Mouse (Mus musculus): ENCODE measurements around the gene Cbfa2t3. TPM values are rescaled to one million over a fixed set of nuclear protein-coding genes. Genes with fewer than 3 reads are reported as not detected.

Cbfa2t3 gene
- total and polyA plus RNA-seq, 3 experiments = 10.5 to 102 TPM; not detected in 1

DNA sequence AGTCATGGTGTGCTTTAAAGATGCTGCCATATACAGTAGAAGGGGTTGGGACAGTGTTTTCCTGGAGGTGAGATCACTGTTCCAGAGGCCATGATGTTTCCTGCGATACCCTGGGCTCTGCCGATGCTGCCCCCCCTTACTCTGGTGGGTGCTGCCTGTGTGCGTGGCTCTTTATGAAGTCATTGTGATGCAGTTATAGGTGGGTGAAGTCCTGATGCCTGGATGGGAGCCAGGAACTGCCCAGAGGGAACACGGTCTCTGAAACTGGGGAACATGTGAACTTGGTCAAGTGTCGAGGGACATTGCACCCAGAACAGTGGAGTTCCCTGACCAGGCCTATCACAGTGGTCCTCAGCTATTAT, 14.2 kb upstream of the Cbfa2t3 start:
- peak overlapping the region; percentile 69 for H3K9ac ChIP-seq (ENCODE audit: control insufficient read depth, low read depth, low read length, poor library complexity, severe bottlenecking)
- no peaks in the 10 kb centered on the region; the same call in 1 of the 2 replicates for H3K79me2 ChIP-seq (ENCODE audit: control insufficient read depth, insufficient read depth, low read length, poor library complexity)
- TF ChIP-seq MYB (IDR thresholded peaks at IDR 0.05; ENCODE audit: low read depth, low read length) (no peak), MYC (IDR thresholded peaks at IDR 0.05; ENCODE audit: low read depth, low read length) (0 out of 2 replicates have a peak, but pooled peaks have one; percentile 32), POLR2A (IDR thresholded peaks at IDR 0.05; ENCODE audit: control insufficient read depth in 1 of 2, insufficient read depth in 1 of 2, low read depth in 1 of 2, low read length in 2 of 2, poor library complexity in 1 of 2) (0 out of 4 replicates have a peak, but pooled peaks of 1 of the 2 experiments have one; percentile 14)
- H3K36me3 ChIP-seq (ENCODE audit: control insufficient read depth in 1 of 2, insufficient read depth in 2 of 2, low read length in 2 of 2) = peaks cover 0 to 41% of the 10 kb centered on the region in 2 experiments; a peak in 2 of 4 replicates
- no peak overlapping the region; a peak in 2 of 4 replicates for H3K4me3 ChIP-seq (ENCODE audit: control insufficient read depth in 1 of 2, insufficient read depth in 1 of 2, low read depth in 2 of 2, low read length in 2 of 2)
- no peaks in the 10 kb centered on the region for H3K27me3 ChIP-seq (ENCODE audit: control insufficient read depth in 1 of 2, insufficient read depth in 2 of 2, low read length in 2 of 2)
- peaks cover 14 to 56% of the 10 kb centered on the region in 2 experiments for H3K4me1 ChIP-seq (ENCODE audit: control insufficient read depth in 1 of 2, insufficient read depth in 2 of 2, low read length in 2 of 2)
- no peak for DNase-seq (ENCODE audit: low read depth, low spot score)
- H3K27ac ChIP-seq (ENCODE audit: control insufficient read depth, low read depth, low read length) = peak overlapping the region; percentile 97
- no peaks in the 10 kb centered on the region for H3K9me3 ChIP-seq (replicated peaks; ENCODE audit: insufficient read depth, low read length)

DNA sequence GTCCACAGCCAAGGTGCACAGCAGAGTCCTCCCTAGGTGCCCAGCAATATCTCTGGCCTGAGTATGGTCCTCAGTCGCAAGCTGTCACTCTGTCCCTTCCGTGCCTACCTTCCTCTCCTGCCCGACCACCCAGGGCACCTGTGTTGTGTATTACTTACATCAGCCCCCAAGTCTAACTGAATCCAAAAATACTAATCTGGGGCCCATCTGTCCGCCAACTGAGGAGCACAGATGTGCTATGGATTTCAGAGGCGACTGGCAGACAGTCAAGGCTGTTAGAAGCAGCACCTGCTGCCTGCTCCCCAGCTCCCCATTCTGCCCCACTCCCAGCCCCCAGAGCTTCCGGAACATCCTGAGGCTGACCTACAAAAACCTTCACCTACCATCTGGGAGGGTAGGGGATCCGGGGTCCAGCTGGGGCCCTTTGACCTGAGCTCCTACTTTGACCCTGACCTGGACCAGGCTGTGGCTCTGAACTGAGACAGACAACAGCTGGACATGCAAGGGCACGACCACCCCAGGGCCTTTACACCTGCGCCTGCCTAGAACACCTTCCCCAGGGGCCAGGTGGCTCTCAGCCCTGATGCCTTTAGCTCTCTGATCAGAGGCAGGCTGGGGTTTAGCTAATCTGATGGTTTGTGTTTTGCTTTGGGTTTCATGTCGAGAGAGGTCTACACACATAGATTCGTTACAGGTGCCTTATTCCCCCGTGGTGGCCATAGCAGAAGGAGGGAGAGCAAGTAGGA, 13.7 kb upstream of the Cbfa2t3 start:
- peak; percentile 82 for DNase-seq (ENCODE audit: low read depth, low spot score)

DNA sequence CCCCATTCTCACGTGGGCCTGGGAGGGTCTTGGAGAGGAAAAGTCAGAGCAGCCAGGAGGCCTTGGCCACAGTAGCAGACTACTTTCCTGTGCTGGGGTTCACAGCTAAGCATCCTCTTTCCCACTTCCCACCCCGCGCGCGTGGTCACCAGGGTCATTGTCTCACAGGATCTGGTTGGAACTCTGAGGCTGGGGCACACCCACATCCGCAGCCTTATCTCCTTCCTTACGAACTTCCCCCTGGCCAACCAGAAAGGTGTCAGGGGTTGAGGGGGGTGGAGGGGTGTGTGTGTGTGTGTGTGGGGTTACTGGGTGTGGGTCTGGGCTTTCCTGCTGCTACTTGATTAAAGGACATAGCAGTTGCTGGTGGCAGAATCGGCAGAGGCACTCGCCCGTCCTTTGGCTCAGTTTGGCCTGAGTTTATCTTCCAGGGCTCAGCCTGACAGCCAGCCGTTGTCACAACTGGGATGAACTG, 13.0 kb upstream of the Cbfa2t3 start:
- H3K4me1 ChIP-seq (ENCODE audit: control insufficient read depth in 1 of 2, insufficient read depth in 2 of 2, low read length in 2 of 2) = peaks cover 14 to 49% of the 10 kb centered on the region in 2 experiments
- H3K79me2 ChIP-seq (ENCODE audit: control insufficient read depth, insufficient read depth, low read length, poor library complexity) = no peaks in the 10 kb centered on the region; the same call in 1 of the 2 replicates
- H3K27ac ChIP-seq (ENCODE audit: control insufficient read depth, low read depth, low read length) = peak overlapping the region; percentile 97
- peaks cover 0 to 35% of the 10 kb centered on the region in 2 experiments; a peak in 2 of 4 replicates for H3K36me3 ChIP-seq (ENCODE audit: control insufficient read depth in 1 of 2, insufficient read depth in 2 of 2, low read length in 2 of 2)
- peak overlapping the region; percentile 69 for H3K9ac ChIP-seq (ENCODE audit: control insufficient read depth, low read depth, low read length, poor library complexity, severe bottlenecking)
- peak overlapping the region; percentile 8 to 34 for H3K4me3 ChIP-seq (ENCODE audit: control insufficient read depth in 1 of 2, insufficient read depth in 1 of 2, low read depth in 2 of 2, low read length in 2 of 2)
- DNase-seq (ENCODE audit: low read depth, low spot score) = peak; percentile 97
- H3K9me3 ChIP-seq (replicated peaks; ENCODE audit: insufficient read depth, low read length) = no peaks in the 10 kb centered on the region
- H3K27me3 ChIP-seq (ENCODE audit: control insufficient read depth in 1 of 2, insufficient read depth in 2 of 2, low read length in 2 of 2) = no peaks in the 10 kb centered on the region
- TF ChIP-seq ETS1 (IDR thresholded peaks at IDR 0.05; ENCODE audit: low read depth, low read length) (peak; percentile 95), SIN3A (IDR thresholded peaks at IDR 0.05; ENCODE audit: low read length) (peak; percentile 92), SMC3 (IDR thresholded peaks at IDR 0.05; ENCODE audit: low read depth, low read length) (no peak), POLR2AphosphoS5 (IDR thresholded peaks at IDR 0.05; ENCODE audit: borderline replicate concordance, low read depth, low read length) (no peak), JUND (IDR thresholded peaks at IDR 0.05; ENCODE audit: low read depth, low read length) (no peak), ZNF384 (IDR thresholded peaks at IDR 0.05; ENCODE audit: low read depth, low read length) (no peak), TBP (IDR thresholded peaks at IDR 0.05; ENCODE audit: low read depth, low read length) (peak; percentile 85), MAX (IDR thresholded peaks at IDR 0.05; ENCODE audit: low read length) (peak; percentile 68; the same call in 1 of the 2 replicates), RCOR1 (IDR thresholded peaks at IDR 0.05; ENCODE audit: low read depth, low read length) (peak; percentile 87; the same call in 1 of the 2 replicates), CHD2 (IDR thresholded peaks at IDR 0.05; ENCODE audit: low read length) (no peak; the same call in 1 of the 2 replicates), GATA1 (IDR thresholded peaks at IDR 0.05; ENCODE audit: low read depth, low read length) (peak; percentile 92), EP300 (IDR thresholded peaks at IDR 0.05; ENCODE audit: low read depth in 1 of 2, low read length in 2 of 2) (peak; percentile 92 to 99), MYB (IDR thresholded peaks at IDR 0.05; ENCODE audit: low read depth, low read length) (peak; percentile 93), USF1 (IDR thresholded peaks at IDR 0.05; ENCODE audit: low read depth, low read length) (peak; percentile 38), ZMIZ1 (IDR thresholded peaks at IDR 0.05; ENCODE audit: low read depth, low read length) (peak; percentile 71; the same call in 1 of the 2 replicates), UBTF (IDR thresholded peaks at IDR 0.05; ENCODE audit: borderline replicate concordance, insufficient read depth, low read depth, low read length) (no peak)

More for the DNA sequence above, 13.7 kb upstream of the Cbfa2t3 start:
- Histone ChIP-seq H3K27ac (ENCODE audit: control insufficient read depth, low read depth, low read length) (peak overlapping the region; percentile 97), H3K36me3 (ENCODE audit: control insufficient read depth in 1 of 2, insufficient read depth in 2 of 2, low read length in 2 of 2) (peaks cover 0 to 36% of the 10 kb centered on the region in 2 experiments; a peak in 2 of 4 replicates), H3K4me1 (ENCODE audit: control insufficient read depth in 1 of 2, insufficient read depth in 2 of 2, low read length in 2 of 2) (peaks cover 14 to 50% of the 10 kb centered on the region in 2 experiments), H3K9ac (ENCODE audit: control insufficient read depth, low read depth, low read length, poor library complexity, severe bottlenecking) (peak overlapping the region; percentile 69), H3K4me3 (ENCODE audit: control insufficient read depth in 1 of 2, insufficient read depth in 1 of 2, low read depth in 2 of 2, low read length in 2 of 2) (peak overlapping the region; percentile 8 to 34), H3K27me3 (ENCODE audit: control insufficient read depth in 1 of 2, insufficient read depth in 2 of 2, low read length in 2 of 2) (no peaks in the 10 kb centered on the region), H3K79me2 (ENCODE audit: control insufficient read depth, insufficient read depth, low read length, poor library complexity) (no peaks in the 10 kb centered on the region; the same call in 1 of the 2 replicates), H3K9me3 (replicated peaks; ENCODE audit: insufficient read depth, low read length) (no peaks in the 10 kb centered on the region)
- no peak for TF ChIP-seq MAX (IDR thresholded peaks at IDR 0.05; ENCODE audit: low read length)
- TF ChIP-seq POLR2A (IDR thresholded peaks at IDR 0.05; ENCODE audit: control insufficient read depth in 1 of 2, insufficient read depth in 1 of 2, low read depth in 1 of 2, low read length in 2 of 2, poor library complexity in 1 of 2) = peak in 1 of 2 experiments; percentile 15; a peak in 1 of 4 replicates
- TF ChIP-seq POLR2AphosphoS5 (IDR thresholded peaks at IDR 0.05; ENCODE audit: borderline replicate concordance, low read depth, low read length) = no peak
- TF ChIP-seq KAT2A (conservative IDR thresholded peaks at IDR 0.05; ENCODE audit: low read depth, low read length) = no peak
- TF ChIP-seq ETS1 (IDR thresholded peaks at IDR 0.05; ENCODE audit: low read depth, low read length) = peak; percentile 71
- peak; percentile 29; the same call in 1 of the 2 replicates for TF ChIP-seq BHLHE40 (IDR thresholded peaks at IDR 0.05; ENCODE audit: borderline replicate concordance, low read depth, low read length)
- TF ChIP-seq TAL1 (IDR thresholded peaks at IDR 0.05; ENCODE audit: low read length) = no peak
- peak in 1 of 2 experiments; percentile 50; a peak in 1 of 4 replicates for TF ChIP-seq EP300 (IDR thresholded peaks at IDR 0.05; ENCODE audit: low read depth in 1 of 2, low read length in 2 of 2)
- peak; percentile 42; the same call in 1 of the 2 replicates for TF ChIP-seq ELF1 (IDR thresholded peaks at IDR 0.05; ENCODE audit: low read depth, low read length)
- no peak for TF ChIP-seq SMC3 (IDR thresholded peaks at IDR 0.05; ENCODE audit: low read depth, low read length)
- TF ChIP-seq MEF2A (IDR thresholded peaks at IDR 0.05; ENCODE audit: extremely low read depth, insufficient replicate concordance, low read depth, low read length, poor library complexity, severe bottlenecking) = no peak
- no peak for TF ChIP-seq MAZ (IDR thresholded peaks at IDR 0.05; ENCODE audit: low read depth, low read length)
- peak; percentile 84 for TF ChIP-seq TCF12 (IDR thresholded peaks at IDR 0.05; ENCODE audit: low read depth, low read length)
- TF ChIP-seq MYB (IDR thresholded peaks at IDR 0.05; ENCODE audit: low read depth, low read length) = no peak

Data from MEL (cell line).